Mouse (Mus musculus) heart, embryonic 12.5 days (tissue): ENCODE results near the gene Nckap5. TPM values are rescaled to one million over a fixed set of nuclear protein-coding genes. Genes with fewer than 3 reads are reported as not detected.

Experiments used
- ATAC-seq: fragments of 200-750 bp; cut with Nextera tagmentation; 2 replicates; pipeline ENCODE4 v1.8.0; 2017; ENCODE audit warnings: moderate TSS enrichment, moderate library complexity; ENCODE audit not compliant: insufficient number of reproducible peaks, low FRiP score
- H3K27ac ChIP-seq: fragments of 300-500 bp; sonication (generic); 2 replicates; pipeline ENCODE4 v1.5.1; 2016; ENCODE audit warnings: mild to moderate bottlenecking, moderate library complexity; ENCODE audit not compliant: poor library complexity, severe bottlenecking
- H3K27me3 ChIP-seq: fragments of 300-500 bp; sonication (generic); replicated peaks from 2 replicates; pipeline ENCODE4 v1.6.1; 2016; ENCODE audit warnings: mild to moderate bottlenecking, moderate library complexity
- H3K36me3 ChIP-seq: fragments of 300-500 bp; sonication (generic); 2 replicates; pipeline ENCODE4 v1.6.1; 2016; ENCODE audit warnings: mild to moderate bottlenecking, moderate library complexity
- H3K4me1 ChIP-seq: fragments of 300-500 bp; sonication (generic); replicated peaks from 2 replicates; pipeline ENCODE4 v1.6.1; 2016; ENCODE audit warnings: mild to moderate bottlenecking
- H3K4me2 ChIP-seq: fragments of 300-500 bp; sonication (generic); 2 replicates; pipeline ENCODE4 v1.6.1; 2016; ENCODE audit warnings: mild to moderate bottlenecking, moderate library complexity
- H3K4me3 ChIP-seq: fragments of 300-500 bp; sonication (generic); 2 replicates; pipeline ENCODE4 v1.5.1; 2016; ENCODE audit warnings: mild to moderate bottlenecking
- H3K9ac ChIP-seq: fragments of 300-500 bp; sonication (generic); 2 replicates; pipeline ENCODE4 v1.6.1; 2016; ENCODE audit warnings: mild to moderate bottlenecking, moderate library complexity
- H3K9me3 ChIP-seq: fragments of 300-500 bp; sonication (generic); replicated peaks from 2 replicates; pipeline ENCODE4 v1.6.1; 2016; ENCODE audit warnings: mild to moderate bottlenecking, moderate library complexity
- whole genome bisulfite sequencing: fragments of 180-500 bp; shearing (Covaris S2); methylation state at CpG from one replicate; pipeline ENCODE4 v1.1.7; 2016; 5-methylcytosine and 5-hydroxymethylcytosine counted together
- polyA plus RNA-seq: library from polyadenylated mRNA; unstranded; fragments of >200 nt; fragmentation: Nextera tagmentation; extraction: Ambion mirVana; gene quantifications from 2 replicates; pipeline ENCODE4 v1.2.1, GENCODE M21; 2016

Gene Nckap5
- polyA plus RNA-seq, 1 experiment from 2014 or later = 3.8 TPM

DNA sequence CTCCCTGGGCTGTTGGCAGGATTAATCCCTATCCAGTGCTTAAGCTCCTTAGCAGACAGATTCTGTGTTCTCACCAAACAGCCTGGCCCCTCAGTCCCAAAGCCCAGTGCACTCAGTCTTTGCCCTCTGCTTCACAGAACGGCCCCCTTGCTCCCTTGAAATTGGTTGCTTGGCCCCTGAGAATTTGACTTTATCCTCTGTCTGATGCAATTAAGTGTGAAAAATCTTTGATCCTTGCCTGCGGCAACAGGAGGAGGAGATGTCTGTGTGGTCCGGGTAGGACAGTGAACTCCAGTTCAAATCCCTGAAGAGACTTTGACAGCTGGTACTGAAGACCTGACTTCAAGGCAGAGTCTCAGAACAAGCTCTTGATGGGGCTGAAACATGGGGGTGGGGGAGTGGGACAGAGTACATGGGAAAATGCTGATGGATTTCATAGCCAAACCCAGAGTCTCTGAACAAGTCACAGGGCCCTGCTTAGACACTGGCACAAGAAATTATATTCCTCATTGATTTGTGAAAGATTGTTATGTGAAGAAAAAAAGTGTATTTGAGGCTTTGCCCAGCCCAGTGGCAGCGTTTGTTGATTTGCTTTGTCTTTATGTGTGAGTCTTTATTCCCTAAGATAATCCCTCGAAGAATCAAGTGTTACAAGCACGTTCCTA lies 65.0 kb downstream of the Nckap5 start:
- ATAC-seq = no peak
- 66% methylated on average over 6 of the region's 6 CpGs for WGBS
- H3K27ac ChIP-seq = no peak overlapping the region
- no peak overlapping the region for H3K4me2 ChIP-seq
- H3K4me1 ChIP-seq = no peaks in the 10 kb centered on the region
- no peaks in the 10 kb centered on the region for H3K27me3 ChIP-seq
- H3K9me3 ChIP-seq = no peaks in the 10 kb centered on the region
- no peak overlapping the region for H3K9ac ChIP-seq
- no peak overlapping the region for H3K4me3 ChIP-seq
- no peaks in the 10 kb centered on the region for H3K36me3 ChIP-seq

DNA sequence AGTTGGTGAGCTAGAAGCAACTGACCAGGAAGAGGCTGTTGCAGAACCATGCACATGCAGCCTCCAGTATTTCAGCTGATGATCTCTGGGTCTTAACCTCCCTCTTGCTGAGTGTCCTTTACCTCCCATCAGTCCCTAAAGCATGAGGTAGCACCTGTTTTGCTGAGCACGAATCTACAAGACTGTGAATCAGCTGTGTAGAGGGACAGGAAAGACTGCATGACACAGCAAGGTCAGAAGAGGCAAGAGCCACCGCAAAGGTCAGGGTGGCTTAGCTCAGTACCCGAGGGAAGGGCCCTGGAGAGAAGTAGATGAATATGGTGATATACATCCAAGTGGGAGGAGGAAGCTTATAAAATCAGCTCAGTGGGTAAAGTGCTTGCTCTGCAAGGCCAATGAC lies 66.4 kb downstream of the Nckap5 start:
- WGBS = 70% methylated on average over 3 of the region's 3 CpGs
- no peak overlapping the region for H3K27ac ChIP-seq
- ATAC-seq = no peak
- H3K4me1 ChIP-seq = no peaks in the 10 kb centered on the region
- no peak overlapping the region for H3K4me2 ChIP-seq
- no peak overlapping the region for H3K4me3 ChIP-seq
- H3K36me3 ChIP-seq = no peaks in the 10 kb centered on the region
- H3K9ac ChIP-seq = no peak overlapping the region
- no peaks in the 10 kb centered on the region for H3K27me3 ChIP-seq
- H3K9me3 ChIP-seq = no peaks in the 10 kb centered on the region

DNA sequence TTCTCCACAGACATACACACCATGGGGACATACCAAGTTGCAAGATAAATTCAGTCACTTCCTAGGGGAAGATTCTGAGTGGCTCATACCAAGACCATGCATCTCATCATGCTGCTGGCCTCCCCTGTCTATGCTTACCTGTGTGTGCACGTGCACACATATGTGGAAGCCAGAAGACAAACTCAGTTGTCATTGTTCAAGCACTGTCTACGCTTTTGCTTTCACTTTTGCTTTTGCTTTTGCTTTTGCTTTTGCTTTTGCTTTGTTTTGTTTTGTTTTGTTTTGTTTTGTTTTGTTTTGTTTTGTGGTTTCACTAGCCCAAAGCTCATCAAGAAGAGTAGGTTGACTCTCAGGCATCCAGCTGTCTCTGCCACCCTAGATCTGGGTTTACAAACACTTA lies 67.4 kb downstream of the Nckap5 start:
- H3K4me3 ChIP-seq = no peak overlapping the region
- H3K36me3 ChIP-seq = no peaks in the 10 kb centered on the region
- no peak for ATAC-seq
- no peaks in the 10 kb centered on the region for H3K4me1 ChIP-seq
- H3K27me3 ChIP-seq = no peaks in the 10 kb centered on the region
- H3K4me2 ChIP-seq = no peak overlapping the region
- H3K9ac ChIP-seq = no peak overlapping the region
- H3K9me3 ChIP-seq = no peaks in the 10 kb centered on the region
- WGBS = 80% methylated on average over 2 of the region's 2 CpGs
- no peak overlapping the region for H3K27ac ChIP-seq

DNA sequence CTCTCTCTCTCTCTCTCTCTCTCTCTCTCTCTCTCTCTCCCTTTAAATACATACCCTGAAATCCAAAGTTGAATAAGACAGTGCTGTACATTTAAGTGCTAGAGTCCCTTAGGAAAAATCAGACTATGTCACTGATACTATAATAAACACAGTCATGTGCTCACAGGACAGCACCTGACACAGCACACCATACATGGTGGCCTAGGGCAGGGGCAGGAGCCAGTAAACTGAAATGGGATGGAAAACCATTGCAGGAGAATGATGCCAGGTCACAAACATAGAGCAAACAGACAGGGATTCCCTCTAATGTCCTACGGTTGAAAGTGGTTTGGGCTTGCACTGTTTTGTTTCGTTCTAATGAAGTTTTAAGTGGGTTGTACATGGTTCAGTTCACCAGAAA lies 70.2 kb downstream of the Nckap5 start:
- 83% methylated on average over 2 of the region's 2 CpGs for WGBS
- H3K4me1 ChIP-seq = no peaks in the 10 kb centered on the region
- no peaks in the 10 kb centered on the region for H3K9me3 ChIP-seq
- H3K4me3 ChIP-seq = no peak overlapping the region
- no peaks in the 10 kb centered on the region for H3K27me3 ChIP-seq
- no peak for ATAC-seq
- H3K4me2 ChIP-seq = no peak overlapping the region
- no peak overlapping the region for H3K9ac ChIP-seq
- no peaks in the 10 kb centered on the region for H3K36me3 ChIP-seq
- no peak overlapping the region for H3K27ac ChIP-seq

- no peak overlapping the region for H3K4me2 ChIP-seq
- H3K36me3 ChIP-seq = no peaks in the 10 kb centered on the region
- H3K9ac ChIP-seq = no peak overlapping the region
- no peak overlapping the region for H3K4me3 ChIP-seq
- H3K4me1 ChIP-seq = no peaks in the 10 kb centered on the region
- no peaks in the 10 kb centered on the region for H3K9me3 ChIP-seq
- 73% methylated on average over 5 of the region's 5 CpGs for WGBS
- H3K27ac ChIP-seq = no peak overlapping the region
- H3K27me3 ChIP-seq = no peaks in the 10 kb centered on the region
- no peak for ATAC-seq
Measured at GRCm38 (mm10) chr1:126755682-126756081, 74.9 kb downstream of the Nckap5 start.

DNA sequence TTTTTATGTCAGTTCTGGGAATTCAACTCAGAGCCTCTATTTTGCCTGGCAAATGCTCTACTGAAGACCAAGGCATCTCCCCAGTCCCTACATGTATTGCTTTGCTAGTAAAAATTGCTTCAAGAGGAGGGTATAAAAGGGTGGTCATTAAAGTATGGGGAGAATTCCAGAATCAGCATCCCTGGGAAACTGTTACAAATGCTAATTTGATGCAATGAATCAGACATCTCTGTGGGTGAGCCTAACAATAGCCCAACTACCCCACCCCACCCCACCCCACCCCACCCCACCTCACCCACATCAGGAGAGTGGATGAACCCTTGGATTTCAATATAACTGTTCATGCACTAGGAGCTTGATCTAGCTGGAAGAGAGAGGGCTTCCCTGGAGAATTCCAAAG lies 77.0 kb downstream of the Nckap5 start:
- no peak for ATAC-seq
- Histone ChIP-seq H3K9me3 (no peaks in the 10 kb centered on the region), H3K9ac (no peak overlapping the region), H3K4me2 (no peak overlapping the region), H3K4me1 (no peaks in the 10 kb centered on the region), H3K36me3 (no peaks in the 10 kb centered on the region), H3K27me3 (no peaks in the 10 kb centered on the region), H3K4me3 (no peak overlapping the region), H3K27ac (no peak overlapping the region)

GRCm38 (mm10) chr1:126752247-126753037 lies 78.2 kb downstream of the Nckap5 start:
- H3K4me2 ChIP-seq = no peak overlapping the region
- 76% methylated on average over 13 of the region's 13 CpGs for WGBS
- H3K9me3 ChIP-seq = no peaks in the 10 kb centered on the region
- H3K27me3 ChIP-seq = no peaks in the 10 kb centered on the region
- H3K4me3 ChIP-seq = no peak overlapping the region
- no peak overlapping the region for H3K9ac ChIP-seq
- no peak for ATAC-seq
- no peaks in the 10 kb centered on the region for H3K4me1 ChIP-seq
- no peak overlapping the region for H3K27ac ChIP-seq
- H3K36me3 ChIP-seq = no peaks in the 10 kb centered on the region

DNA sequence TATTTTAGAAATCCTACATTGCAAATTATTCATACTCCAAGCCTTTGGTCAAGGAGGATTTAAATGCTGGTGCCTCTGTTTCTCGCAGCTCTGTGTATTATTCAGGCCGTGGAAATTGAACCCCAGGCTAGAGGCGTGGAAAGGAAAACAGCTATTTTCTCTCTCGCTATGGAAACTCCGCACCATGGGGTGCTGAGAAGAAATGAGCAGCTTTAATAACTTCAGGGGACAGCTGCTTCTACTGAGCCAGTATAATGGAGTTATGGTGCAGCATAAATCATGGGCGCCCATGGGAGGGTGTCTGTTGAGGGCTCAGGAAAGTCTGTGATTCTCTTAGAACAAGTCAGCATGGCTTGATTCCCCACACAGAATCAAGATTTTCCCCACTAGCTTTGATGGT lies 79.5 kb downstream of the Nckap5 start:
- Histone ChIP-seq H3K27me3 (no peaks in the 10 kb centered on the region), H3K4me2 (no peak overlapping the region), H3K27ac (no peak overlapping the region), H3K4me3 (no peak overlapping the region), H3K36me3 (no peaks in the 10 kb centered on the region), H3K9ac (no peak overlapping the region), H3K4me1 (no peaks in the 10 kb centered on the region), H3K9me3 (no peaks in the 10 kb centered on the region)
- 91% methylated on average over 6 of the region's 6 CpGs for WGBS
- ATAC-seq = no peak

GRCm38 (mm10) chr1:126750156-126750555 lies 80.4 kb downstream of the Nckap5 start:
- H3K27ac ChIP-seq = no peak overlapping the region
- H3K4me1 ChIP-seq = no peaks in the 10 kb centered on the region
- 84% methylated on average over 3 of the region's 3 CpGs for WGBS
- H3K4me3 ChIP-seq = no peak overlapping the region
- no peaks in the 10 kb centered on the region for H3K9me3 ChIP-seq
- H3K27me3 ChIP-seq = no peaks in the 10 kb centered on the region
- no peak overlapping the region for H3K9ac ChIP-seq
- no peak for ATAC-seq
- no peak overlapping the region for H3K4me2 ChIP-seq
- no peaks in the 10 kb centered on the region for H3K36me3 ChIP-seq

GRCm38 (mm10) chr1:126747914-126748313 lies 82.7 kb downstream of the Nckap5 start:
- Histone ChIP-seq H3K27ac (no peak overlapping the region), H3K36me3 (no peaks in the 10 kb centered on the region), H3K27me3 (no peaks in the 10 kb centered on the region), H3K4me1 (no peaks in the 10 kb centered on the region), H3K4me3 (no peak overlapping the region), H3K9me3 (no peaks in the 10 kb centered on the region), H3K9ac (no peak overlapping the region), H3K4me2 (no peak overlapping the region)
- ATAC-seq = no peak
- 71% methylated on average over 4 of the region's 4 CpGs for WGBS

DNA sequence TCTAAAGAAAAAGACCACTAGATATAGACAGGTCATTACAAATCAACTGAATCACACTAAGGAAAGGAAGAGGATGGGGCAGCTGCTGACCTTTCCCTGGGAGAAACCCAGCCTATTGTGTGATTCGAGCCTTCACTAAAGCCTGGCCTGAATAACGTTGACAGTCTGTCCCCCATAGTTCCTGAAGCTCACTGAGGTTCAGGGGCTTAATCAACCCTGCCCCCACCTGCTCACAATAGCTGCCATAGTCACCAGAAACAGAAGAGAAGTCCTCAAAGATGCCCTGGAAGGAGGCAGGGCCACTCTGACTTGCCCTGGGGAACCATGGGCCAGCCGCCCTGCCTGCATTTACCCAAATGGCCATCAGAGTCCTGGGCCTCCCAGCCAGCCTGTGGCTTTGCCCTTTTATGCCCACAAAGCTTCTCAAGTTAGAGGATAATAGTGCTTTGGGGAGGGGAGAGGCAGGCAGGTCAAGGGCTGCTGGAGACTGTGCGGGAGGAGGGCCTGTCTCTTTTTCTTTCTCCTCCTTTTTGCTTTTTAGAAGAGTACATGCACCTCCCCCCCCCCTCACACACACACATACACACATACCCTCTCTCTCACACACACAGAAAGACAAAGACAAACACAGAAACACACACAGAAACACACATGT lies 85.0 kb downstream of the Nckap5 start:
- WGBS = 58% methylated on average over 4 of the region's 4 CpGs
- H3K4me3 ChIP-seq = no peak overlapping the region
- H3K4me2 ChIP-seq = no peak overlapping the region
- H3K9me3 ChIP-seq = no peaks in the 10 kb centered on the region
- H3K36me3 ChIP-seq = no peaks in the 10 kb centered on the region
- H3K4me1 ChIP-seq = no peaks in the 10 kb centered on the region
- ATAC-seq = no peak
- no peak overlapping the region for H3K9ac ChIP-seq
- H3K27ac ChIP-seq = no peak overlapping the region
- H3K27me3 ChIP-seq = no peaks in the 10 kb centered on the region
